Mouse (Mus musculus) liver, embryonic 11.5 days (tissue): ENCODE results near the gene Shbg. TPM values are rescaled to one million over a fixed set of nuclear protein-coding genes. Genes with fewer than 3 reads are reported as not detected.

ENCODE experiments used
- ATAC-seq: fragments of 200-750 bp; cut with Nextera tagmentation; replicated peaks from 2 replicates; pipeline ENCODE4 v1.8.0; 2017; ENCODE audit warnings: moderate number of reproducible peaks, mild to moderate bottlenecking, moderate TSS enrichment, moderate library complexity; ENCODE audit not compliant: low FRiP score
- DNase-seq: peaks from one replicate; pipeline ENCODE4 v3.0.0-alpha.2; 2017; ENCODE audit warnings: low spot score
- H3K27ac ChIP-seq: fragments of 300-500 bp; sonication (generic); 2 replicates; pipeline ENCODE4 v1.5.1; 2014; ENCODE audit warnings: mild to moderate bottlenecking, low read depth, low read length, control low read depth
- H3K27me3 ChIP-seq: fragments of 300-500 bp; sonication (generic); replicated peaks from 2 replicates; pipeline ENCODE4 v1.6.1; 2014; ENCODE audit warnings: low read length, mixed read lengths; ENCODE audit not compliant: control insufficient read depth, insufficient read depth
- H3K36me3 ChIP-seq: fragments of 300-500 bp; sonication (generic); 2 replicates; pipeline ENCODE4 v1.6.1; 2014; ENCODE audit warnings: mild to moderate bottlenecking, low read length, moderate library complexity, mixed read lengths; ENCODE audit not compliant: control insufficient read depth, insufficient read depth
- H3K4me1 ChIP-seq: fragments of 300-500 bp; sonication (generic); replicated peaks from 2 replicates; pipeline ENCODE4 v1.6.1; 2014; ENCODE audit warnings: low read length, mixed read lengths; ENCODE audit not compliant: control insufficient read depth, insufficient read depth
- H3K4me2 ChIP-seq: fragments of 300-500 bp; sonication (generic); 2 replicates; pipeline ENCODE4 v1.6.1; 2014; ENCODE audit warnings: mild to moderate bottlenecking, control low read depth, moderate library complexity
- H3K4me3 ChIP-seq: fragments of 300-500 bp; sonication (generic); 2 replicates; pipeline ENCODE4 v1.5.1; 2014; ENCODE audit warnings: low read depth, low read length, control low read depth
- H3K9ac ChIP-seq: fragments of 300-500 bp; sonication (generic); 2 replicates; pipeline ENCODE4 v1.6.1; 2014; ENCODE audit warnings: low read depth, low read length, control low read depth
- H3K9me3 ChIP-seq: fragments of 300-500 bp; sonication (generic); 2 replicates; pipeline ENCODE4 v1.6.1; 2016; ENCODE audit warnings: low read length, inconsistent platforms, mixed read lengths; ENCODE audit not compliant: control insufficient read depth
- WGBS: fragments of 180-500 bp; shearing (Covaris S2); extraction: QIAGEN DNeasy Blood & Tissue Kit; methylation state at CpG from one replicate; pipeline ENCODE4 v1.1.7; 2014; 5-methylcytosine and 5-hydroxymethylcytosine counted together
- microRNA counts: library from miRNA; unstranded; fragments of <30 nt; microRNA quantifications from one replicate; lab custom pipeline; 2015
- microRNA-seq: library from miRNA; unstranded; fragments of <30 nt; microRNA quantifications from one replicate; pipeline ENCODE4, GENCODE M21; 2017; ENCODE audit warnings: borderline number of aligned reads
- polyA plus RNA-seq: library from polyadenylated mRNA; unstranded; fragments of >200 nt; fragmentation: Nextera tagmentation; extraction: Ambion mirVana; gene quantifications from 2 replicates; pipeline ENCODE4 v1.2.1, GENCODE M21; 2014

Shbg gene
- polyA plus RNA-seq, 1 experiment from 2014 or later, result 42.9 TPM

GRCm38 (mm10) chr11:69578301-69578700, 39.4 kb downstream of the Shbg start:
- H3K4me1 ChIP-seq, result peaks cover 41% of the 10 kb centered on the region
- ATAC-seq (no peak), DNase-seq (no peak)
- peak overlapping the region; percentile 60; the same call in 1 of the 2 replicates for H3K27ac ChIP-seq
- H3K27me3 ChIP-seq, result no peaks in the 10 kb centered on the region
- H3K36me3 ChIP-seq, result peaks cover 5% of the 10 kb centered on the region; the same call in 1 of the 2 replicates
- H3K4me3 ChIP-seq, result peak overlapping the region; percentile 71
- peak overlapping the region; percentile 72 for H3K9ac ChIP-seq
- 10% methylated on average over 15 of the region's 15 CpGs for WGBS
- H3K4me2 ChIP-seq, result peak overlapping the region; percentile 87
- H3K9me3 ChIP-seq, result no peaks in the 10 kb centered on the region

- H3K36me3 ChIP-seq, result peaks cover 11% of the 10 kb centered on the region; the same call in 1 of the 2 replicates
- DNase-seq (no peak), ATAC-seq (no peak)
- no peak overlapping the region for H3K9ac ChIP-seq
- no peaks in the 10 kb centered on the region for H3K9me3 ChIP-seq
- WGBS, result 46% methylated on average over 5 of the region's 5 CpGs
- H3K27me3 ChIP-seq, result no peaks in the 10 kb centered on the region
- peaks cover 33% of the 10 kb centered on the region for H3K4me1 ChIP-seq
- peak overlapping the region; percentile 71 for H3K4me3 ChIP-seq
- H3K27ac ChIP-seq, result peak overlapping the region; percentile 33
- H3K4me2 ChIP-seq, result peak overlapping the region; percentile 87
Observed at GRCm38 (mm10) chr11:69576307-69576706, 41.4 kb downstream of the Shbg start.

- no peak overlapping the region for H3K27ac ChIP-seq
Observed at GRCm38 (mm10) chr11:69575220-69575619, 42.5 kb downstream of the Shbg start.

GRCm38 (mm10) chr11:69565131-69565530, 52.6 kb downstream of the Shbg start:
- Histone ChIP-seq H3K9me3 (no peaks in the 10 kb centered on the region), H3K9ac (no peak overlapping the region), H3K4me3 (no peak overlapping the region), H3K4me2 (no peak overlapping the region), H3K27me3 (peaks cover 13% of the 10 kb centered on the region), H3K27ac (no peak overlapping the region), H3K4me1 (peaks cover 20% of the 10 kb centered on the region), H3K36me3 (peaks cover 11% of the 10 kb centered on the region; the same call in 1 of the 2 replicates)
- no peak for ATAC-seq
- no peak for DNase-seq
- WGBS, result 79% methylated on average over 8 of the region's 8 CpGs

More at GRCm38 (mm10) chr11:69575220-69575619, 42.5 kb downstream of the Shbg start:
- no peaks in the 10 kb centered on the region for H3K9me3 ChIP-seq
- H3K36me3 ChIP-seq, result peaks cover 21% of the 10 kb centered on the region; the same call in 1 of the 2 replicates
- H3K9ac ChIP-seq, result no peak overlapping the region; the same call in 1 of the 2 replicates
- peak overlapping the region; percentile 21; the same call in 1 of the 2 replicates for H3K4me2 ChIP-seq
- peaks cover 44% of the 10 kb centered on the region for H3K4me1 ChIP-seq
- ATAC-seq, result no peak
- DNase-seq, result no peak
- WGBS, result 66% methylated on average over 3 of the region's 3 CpGs
- no peaks in the 10 kb centered on the region for H3K27me3 ChIP-seq
- H3K4me3 ChIP-seq, result no peak overlapping the region

MicroRNA genes within 50 kb of the gene (microRNA counts, 519-probe panel; counts per million panel counts)
- microRNA mmu-miR-1934 (lab: Ali Mortazavi, UCI) (not detected), microRNA mmu-miR-467f (lab: Ali Mortazavi, UCI) (3,073 counts per million, percentile 12 among the panel's probes with 10 or more counts)

Small RNA genes lying within 50 kb of the gene (microRNA-seq; reads per million reads assigned to microRNA genes)
- 14.8 reads per million, percentile 27 among the genes with 10 or more reads in this experiment for gene Mir1934
- gene Mir467f, result not detected

Other genes with a start within 250 kb of the Shbg start
- 13.8 and 17.1 TPM in 2 replicates for gene Chd3, start 248.5 kb downstream of the Shbg start, polyA plus RNA-seq
- 151 and 178 TPM in 2 replicates for gene Naa38, start 222.4 kb downstream of the Shbg start, polyA plus RNA-seq
- 19.7 and 19.9 TPM in 2 replicates for gene Cyb5d1, start 222.3 kb downstream of the Shbg start, polyA plus RNA-seq
- gene Tmem88, start 219.7 kb downstream of the Shbg start, polyA plus RNA-seq, result 20.4 and 26.2 TPM in 2 replicates
- 15.4 and 17.4 TPM in 2 replicates for gene Kdm6b, start 204.2 kb downstream of the Shbg start, polyA plus RNA-seq
- gene Dnah2, start 68.8 kb downstream of the Shbg start, polyA plus RNA-seq, result 0.14 and 0.52 TPM in 2 replicates
- gene Efnb3, start 57.7 kb downstream of the Shbg start, polyA plus RNA-seq, result 1.8 and 2.4 TPM in 2 replicates
- gene Wrap53, start 37.6 kb downstream of the Shbg start, polyA plus RNA-seq, result 33.7 and 39.3 TPM in 2 replicates
- 196 and 198 TPM in 2 replicates for gene Trp53, start 37.5 kb downstream of the Shbg start, polyA plus RNA-seq
- 76.2 and 79.5 TPM in 2 replicates for gene Atp1b2, start 12.0 kb downstream of the Shbg start, polyA plus RNA-seq
- gene Sat2, start 4.1 kb upstream of the Shbg start, polyA plus RNA-seq, result 16.7 and 18.0 TPM in 2 replicates
- 22.8 and 26.2 TPM in 2 replicates for gene Fxr2, start 15.1 kb upstream of the Shbg start, polyA plus RNA-seq
- not detected in 2 replicates for gene Sox15, start 37.4 kb upstream of the Shbg start, polyA plus RNA-seq
- gene Mpdu1, start 44.7 kb upstream of the Shbg start, polyA plus RNA-seq, result 20.7 and 24.0 TPM in 2 replicates
- gene Cd68, start 48.2 kb upstream of the Shbg start, polyA plus RNA-seq, result 21.0 and 22.0 TPM in 2 replicates
- 755 and 757 TPM in 2 replicates for gene Eif4a1, start 54.5 kb upstream of the Shbg start, polyA plus RNA-seq
- 75.4 and 79.1 TPM in 2 replicates for gene Senp3, start 64.2 kb upstream of the Shbg start, polyA plus RNA-seq
- gene Tnfsf13, start 67.9 kb upstream of the Shbg start, polyA plus RNA-seq, result 0.37 TPM in 1 of 2 replicates, not detected in the other
- 4.5 and 6.0 TPM in 2 replicates for gene Tnfsf12, start 77.9 kb upstream of the Shbg start, polyA plus RNA-seq
- 1.7 and 2.6 TPM in 2 replicates for gene Tnfsfm13, start 78.2 kb upstream of the Shbg start, polyA plus RNA-seq
- 46.1 and 48.9 TPM in 2 replicates for gene Polr2a, start 140.7 kb upstream of the Shbg start, polyA plus RNA-seq
- gene Slc35g3, start 144.1 kb upstream of the Shbg start, polyA plus RNA-seq, result not detected in 2 replicates
- 0.90 and 1.0 TPM in 2 replicates for gene Zbtb4, start 148.0 kb upstream of the Shbg start, polyA plus RNA-seq
- gene Chrnb1, start 178.0 kb upstream of the Shbg start, polyA plus RNA-seq, result 1.3 and 1.4 TPM in 2 replicates
- gene Fgf11, start 184.0 kb upstream of the Shbg start, polyA plus RNA-seq, result 1.2 TPM in 2 replicates
- 0.96 and 1.2 TPM in 2 replicates for gene Tmem102, start 187.7 kb upstream of the Shbg start, polyA plus RNA-seq
- not detected in 2 replicates for gene Gm39566, start 197.4 kb upstream of the Shbg start, polyA plus RNA-seq
- gene Spem2, start 200.6 kb upstream of the Shbg start, polyA plus RNA-seq, result not detected in 2 replicates
- gene Spem1, start 204.3 kb upstream of the Shbg start, polyA plus RNA-seq, result not detected in 2 replicates
- gene Nlgn2, start 219.9 kb upstream of the Shbg start, polyA plus RNA-seq, result 2.8 and 3.4 TPM in 2 replicates
- 336 and 370 TPM in 2 replicates for gene Tmem256, start 220.6 kb upstream of the Shbg start, polyA plus RNA-seq
- 63.5 and 70.1 TPM in 2 replicates for gene Plscr3, start 228.5 kb upstream of the Shbg start, polyA plus RNA-seq
- 0.57 and 0.62 TPM in 2 replicates for gene Tnk1, start 240.8 kb upstream of the Shbg start, polyA plus RNA-seq